Mouse (Mus musculus): ENCODE results near the gene Sec24b. TPM values are rescaled to one million over a fixed set of nuclear protein-coding genes. Genes with fewer than 3 reads are reported as not detected.

Sec24b gene
- polyA plus RNA-seq, 2 experiments: 7.8 to 17.1 TPM

GRCm38 (mm10) chr3:129967874-129968273 is 93.5 kb downstream of the Sec24b start:
- Histone ChIP-seq H3K4me2 (ENCODE audit: low read depth) (peak overlapping the region; percentile 38), H3K9me3 (ENCODE audit: control insufficient read depth, low read length) (no peaks in the 10 kb centered on the region), H3K9ac (replicated peaks) (no peak overlapping the region), H3K27me3 (ENCODE audit: control insufficient read depth, insufficient read depth, low read length) (peaks cover 22% of the 10 kb centered on the region), H3K4me1 (replicated peaks; ENCODE audit: control insufficient read depth in 2 of 2, insufficient read depth in 2 of 2, low read length in 1 of 2) (peaks cover 2 to 9% of the 10 kb centered on the region in 2 experiments; a peak in 3 of 4 replicates), H3K4me3 (ENCODE audit: insufficient read depth in 1 of 2, low read depth in 2 of 2, low read length in 2 of 2) (no peak overlapping the region), H3K27ac (no peak overlapping the region), H3K36me3 (replicated peaks; ENCODE audit: control insufficient read depth, insufficient read depth, low read depth) (no peaks in the 10 kb centered on the region)
- 51% methylated on average over 9 of the region's 9 CpGs for WGBS (ENCODE audit: insufficient replicate concordance)
- DNase-seq (ENCODE audit: low read depth in 3 of 3, low spot score in 3 of 3) (peak; percentile 24 to 37 (median 30)), ATAC-seq (ENCODE audit: insufficient read depth) (peak; percentile 69)
- peak; percentile 79 for TF ChIP-seq EP300 (IDR thresholded peaks at IDR 0.05; ENCODE audit: low read depth)
- TF ChIP-seq CTCF (IDR thresholded peaks at IDR 0.05; ENCODE audit: low read depth): no peak

DNA sequence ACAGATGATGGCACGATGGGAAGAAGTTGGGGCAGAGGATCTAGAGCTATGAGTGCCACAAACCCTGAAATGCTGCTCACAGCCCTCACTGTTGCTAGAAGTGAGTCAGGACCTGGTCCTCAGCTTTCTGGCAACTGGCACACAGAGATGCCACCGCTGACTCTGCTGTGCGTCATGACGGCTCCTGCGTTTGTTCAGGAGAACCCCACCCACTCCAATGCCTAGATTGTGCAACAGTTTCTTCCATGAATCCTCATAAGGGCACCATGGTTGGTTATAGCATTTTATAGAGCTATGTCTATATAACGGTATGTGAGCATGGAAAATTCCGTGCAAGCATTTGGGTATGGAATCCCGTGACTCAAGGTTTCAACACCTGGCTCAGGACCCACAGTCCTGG is 96.7 kb downstream of the Sec24b start:
- H3K4me1 ChIP-seq (replicated peaks; ENCODE audit: control insufficient read depth in 2 of 2, insufficient read depth in 2 of 2, low read length in 1 of 2): no peaks in the 10 kb centered on the region; a peak in 1 of 4 replicates
- DNase-seq (ENCODE audit: low read depth in 3 of 3, low spot score in 3 of 3): no peak
- WGBS (ENCODE audit: insufficient replicate concordance): 79% methylated on average over 8 of the region's 8 CpGs
- no peak overlapping the region for H3K4me2 ChIP-seq (ENCODE audit: low read depth)
- TF ChIP-seq EP300 (IDR thresholded peaks at IDR 0.05; ENCODE audit: low read depth) (no peak), CTCF (IDR thresholded peaks at IDR 0.05; ENCODE audit: low read depth) (no peak)
- H3K36me3 ChIP-seq (replicated peaks; ENCODE audit: control insufficient read depth, insufficient read depth, low read depth): no peaks in the 10 kb centered on the region
- H3K9ac ChIP-seq (replicated peaks): no peak overlapping the region
- peaks cover 13% of the 10 kb centered on the region for H3K27me3 ChIP-seq (ENCODE audit: control insufficient read depth, insufficient read depth, low read length)
- H3K4me3 ChIP-seq (ENCODE audit: insufficient read depth in 1 of 2, low read depth in 2 of 2, low read length in 2 of 2): no peak overlapping the region
- no peaks in the 10 kb centered on the region for H3K9me3 ChIP-seq (ENCODE audit: control insufficient read depth, low read length)
- ATAC-seq (ENCODE audit: insufficient read depth): no peak
- no peak overlapping the region for H3K27ac ChIP-seq

DNA sequence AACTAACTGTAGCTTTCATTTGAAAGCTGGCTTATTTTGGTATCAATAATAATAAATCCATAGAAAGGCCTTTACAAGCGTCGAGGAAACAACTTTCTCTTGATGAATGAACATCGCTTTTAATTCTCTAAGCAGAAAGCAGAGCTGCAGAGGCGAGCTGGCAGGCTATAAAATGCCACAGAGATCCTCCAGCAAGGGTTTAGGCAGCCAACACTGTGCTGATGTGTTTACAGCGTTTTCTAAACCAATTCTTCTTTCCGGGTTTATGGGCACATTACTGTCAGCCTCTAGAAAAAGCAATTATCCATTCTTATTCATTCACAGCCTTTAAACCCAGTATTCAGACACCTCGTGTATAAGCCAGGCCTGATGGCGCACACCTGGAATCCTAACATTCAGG is 98.8 kb downstream of the Sec24b start:
- 67% methylated on average over 8 of the region's 8 CpGs for WGBS (ENCODE audit: insufficient replicate concordance)
- no peak overlapping the region for H3K4me3 ChIP-seq (ENCODE audit: insufficient read depth in 1 of 2, low read depth in 2 of 2, low read length in 2 of 2)
- H3K4me1 ChIP-seq (replicated peaks; ENCODE audit: control insufficient read depth in 2 of 2, insufficient read depth in 2 of 2, low read length in 1 of 2): no peaks in the 10 kb centered on the region
- H3K9ac ChIP-seq (replicated peaks): no peak overlapping the region
- H3K27ac ChIP-seq: no peak overlapping the region
- H3K36me3 ChIP-seq (replicated peaks; ENCODE audit: control insufficient read depth, insufficient read depth, low read depth): no peaks in the 10 kb centered on the region
- H3K27me3 ChIP-seq (ENCODE audit: control insufficient read depth, insufficient read depth, low read length): no peaks in the 10 kb centered on the region; the same call in 1 of the 2 replicates
- no peaks in the 10 kb centered on the region for H3K9me3 ChIP-seq (ENCODE audit: control insufficient read depth, low read length)
- H3K4me2 ChIP-seq (ENCODE audit: low read depth): no peak overlapping the region
- DNase-seq (ENCODE audit: low read depth in 3 of 3, low spot score in 3 of 3) (no peak), ATAC-seq (ENCODE audit: insufficient read depth) (no peak)
- TF ChIP-seq CTCF (IDR thresholded peaks at IDR 0.05; ENCODE audit: low read depth): no peak

- Histone ChIP-seq H3K4me2 (ENCODE audit: low read depth) (no peak overlapping the region), H3K9ac (replicated peaks) (no peak overlapping the region), H3K9me3 (ENCODE audit: control insufficient read depth, low read length) (no peaks in the 10 kb centered on the region), H3K27ac (no peak overlapping the region), H3K36me3 (replicated peaks; ENCODE audit: control insufficient read depth, insufficient read depth, low read depth) (no peaks in the 10 kb centered on the region), H3K4me3 (ENCODE audit: insufficient read depth in 1 of 2, low read depth in 2 of 2, low read length in 2 of 2) (no peak overlapping the region), H3K27me3 (ENCODE audit: control insufficient read depth, insufficient read depth, low read length) (no peaks in the 10 kb centered on the region), H3K4me1 (replicated peaks; ENCODE audit: control insufficient read depth in 2 of 2, insufficient read depth in 2 of 2, low read length in 1 of 2) (no peaks in the 10 kb centered on the region)
- 55% methylated on average over 4 of the region's 4 CpGs for WGBS (ENCODE audit: insufficient replicate concordance)
- ATAC-seq (ENCODE audit: insufficient read depth) (no peak), DNase-seq (ENCODE audit: low read depth in 3 of 3, low spot score in 3 of 3) (no peak)
- no peak for TF ChIP-seq EP300 (IDR thresholded peaks at IDR 0.05; ENCODE audit: low read depth)
- TF ChIP-seq CTCF (IDR thresholded peaks at IDR 0.05; ENCODE audit: low read depth): no peak
These were observed 108.1 kb downstream of the Sec24b start for GRCm38 (mm10) chr3:129953296-129953695.

DNA sequence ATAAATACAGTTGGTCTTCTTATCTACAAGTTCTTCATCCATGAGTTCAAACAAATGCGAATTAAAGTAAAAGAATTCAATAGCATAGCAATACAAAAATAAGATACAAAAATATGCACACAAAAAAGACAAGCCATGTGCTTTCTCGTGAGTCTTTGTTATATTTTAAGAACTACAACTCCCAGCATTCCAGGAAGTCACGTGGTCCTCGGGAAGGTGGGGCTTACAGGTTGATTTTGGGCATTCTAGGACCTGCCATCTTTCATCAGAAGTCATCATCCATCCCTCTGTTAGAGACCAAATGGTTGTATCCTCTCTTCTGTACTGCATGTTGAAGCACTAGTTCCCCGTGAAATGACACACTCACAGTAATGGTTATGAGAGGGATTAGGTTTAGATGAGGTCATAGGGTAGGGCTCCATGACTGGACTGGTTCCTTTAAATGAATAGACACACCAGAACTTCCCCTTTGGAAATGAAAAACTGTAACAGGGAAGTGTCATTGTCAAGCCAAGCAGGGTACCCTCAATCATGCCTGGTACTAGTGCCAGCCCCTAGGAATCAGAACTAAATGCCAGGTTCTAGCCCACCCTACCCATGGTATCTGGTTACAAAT is 112.1 kb downstream of the Sec24b start:
- WGBS (ENCODE audit: insufficient replicate concordance): 70% methylated on average over 5 of the region's 5 CpGs
- H3K27me3 ChIP-seq (ENCODE audit: control insufficient read depth, insufficient read depth, low read length): no peaks in the 10 kb centered on the region
- no peak overlapping the region for H3K27ac ChIP-seq
- DNase-seq (ENCODE audit: low read depth in 3 of 3, low spot score in 3 of 3) (no peak), ATAC-seq (ENCODE audit: insufficient read depth) (no peak)
- H3K4me3 ChIP-seq (ENCODE audit: insufficient read depth in 1 of 2, low read depth in 2 of 2, low read length in 2 of 2): no peak overlapping the region
- no peak overlapping the region for H3K4me2 ChIP-seq (ENCODE audit: low read depth)
- H3K9ac ChIP-seq (replicated peaks): no peak overlapping the region
- TF ChIP-seq CTCF (IDR thresholded peaks at IDR 0.05; ENCODE audit: low read depth): no peak
- no peak for TF ChIP-seq EP300 (IDR thresholded peaks at IDR 0.05; ENCODE audit: low read depth)
- no peaks in the 10 kb centered on the region for H3K36me3 ChIP-seq (replicated peaks; ENCODE audit: control insufficient read depth, insufficient read depth, low read depth)
- H3K9me3 ChIP-seq (ENCODE audit: control insufficient read depth, low read length): no peaks in the 10 kb centered on the region
- H3K4me1 ChIP-seq (replicated peaks; ENCODE audit: control insufficient read depth in 2 of 2, insufficient read depth in 2 of 2, low read length in 1 of 2): peaks cover 7 to 14% of the 10 kb centered on the region in 2 experiments
